Mouse (Mus musculus) hindbrain, embryonic 16.5 days (tissue): ENCODE results near the gene Lig4. TPM values are rescaled to one million over a fixed set of nuclear protein-coding genes. Genes with fewer than 3 reads are reported as not detected.
A peak's percentile ranks its signal among the peaks of the same experiment; 100 is the strongest.

Source experiments
- ATAC-seq: fragments of 200-750 bp; cut with Nextera tagmentation; 2 replicates; pipeline ENCODE4 v1.8.0; 2017; ENCODE audit warnings: moderate TSS enrichment, moderate library complexity
- H3K27ac ChIP-seq: fragments of 300-500 bp; sonication (generic); 2 replicates; pipeline ENCODE4 v1.5.1; 2014; ENCODE audit warnings: low read depth, mild to moderate bottlenecking, control low read depth, low read length, moderate library complexity
- H3K27me3 ChIP-seq: fragments of 300-500 bp; sonication (generic); replicated peaks from 2 replicates; pipeline ENCODE4 v1.6.1; 2014; ENCODE audit warnings: low read length; ENCODE audit not compliant: control insufficient read depth, insufficient read depth
- H3K36me3 ChIP-seq: fragments of 300-500 bp; sonication (generic); 2 replicates; pipeline ENCODE4 v1.6.1; 2014; ENCODE audit warnings: mild to moderate bottlenecking, low read length, moderate library complexity, mixed read lengths; ENCODE audit not compliant: control insufficient read depth, insufficient read depth
- H3K4me1 ChIP-seq: fragments of 300-500 bp; sonication (generic); 2 replicates; pipeline ENCODE4 v1.6.1; 2014; ENCODE audit warnings: low read depth, low read length; ENCODE audit not compliant: control insufficient read depth, insufficient read depth
- H3K4me2 ChIP-seq: fragments of 300-500 bp; sonication (generic); 2 replicates; pipeline ENCODE4 v1.6.1; 2014; ENCODE audit warnings: mild to moderate bottlenecking, low read length, control low read depth, moderate library complexity
- H3K4me3 ChIP-seq: fragments of 300-500 bp; sonication (generic); 2 replicates; pipeline ENCODE4 v1.5.1; 2014; ENCODE audit warnings: mild to moderate bottlenecking, low read length, control low read depth, moderate library complexity
- H3K9ac ChIP-seq: fragments of 300-500 bp; sonication (generic); 2 replicates; pipeline ENCODE4 v1.6.1; 2014; ENCODE audit warnings: low read depth, mild to moderate bottlenecking, control low read depth, low read length, moderate library complexity
- H3K9me3 ChIP-seq: fragments of 300-500 bp; sonication (generic); 2 replicates; pipeline ENCODE4 v1.6.1; 2014; ENCODE audit warnings: mild to moderate bottlenecking, low read length, moderate library complexity; ENCODE audit not compliant: control insufficient read depth
- WGBS: fragments of 180-500 bp; shearing (Covaris S2); extraction: QIAGEN DNeasy Blood & Tissue Kit; methylation state at CpG from one replicate; pipeline ENCODE4 v1.1.7; 2014; 5-methylcytosine and 5-hydroxymethylcytosine counted together
- polyA plus RNA-seq: library from polyadenylated mRNA; unstranded; fragments of >200 nt; fragmentation: Nextera tagmentation; extraction: Ambion mirVana; gene quantifications from 2 replicates; pipeline ENCODE4 v1.2.1, GENCODE M21; 2015

The Lig4 gene
- 10.3 and 12.0 TPM in 2 replicates for polyA plus RNA-seq

GRCm38 (mm10) chr8:9977573-9978314 lies at the start of gene Lig4, which contains the start of gene Abhd13:
Lig4 (minus strand) TSS chr8:9977686.
Abhd13 (plus strand) TSS chr8:9977707.
- peak; percentile 74 for ATAC-seq
- H3K4me3 ChIP-seq, result peak within 1 kb of the TSS; percentile 93
- peaks cover 4% of the 10 kb centered on the region for H3K36me3 ChIP-seq
- peak within 1 kb of the TSS; percentile 80 for H3K27ac ChIP-seq
- H3K27me3 ChIP-seq, result no peaks in the 10 kb centered on the region
- H3K4me1 ChIP-seq, result peaks cover 32% of the 10 kb centered on the region
- peak within 1 kb of the TSS; percentile 64 for H3K4me2 ChIP-seq
- peak within 1 kb of the TSS; percentile 91 for H3K9ac ChIP-seq
- H3K9me3 ChIP-seq, result no peaks in the 10 kb centered on the region
- under 1% methylated on average over 61 of the region's 68 CpGs for WGBS

- Histone ChIP-seq H3K27me3 (no peaks in the 10 kb centered on the region), H3K27ac (no peak overlapping the region), H3K9ac (no peak overlapping the region), H3K4me2 (no peak overlapping the region), H3K4me1 (no peaks in the 10 kb centered on the region), H3K4me3 (no peak overlapping the region), H3K36me3 (no peaks in the 10 kb centered on the region), H3K9me3 (no peaks in the 10 kb centered on the region)
- WGBS, result 56% methylated on average over 3 of the region's 3 CpGs
- ATAC-seq, result no peak
Measured at GRCm38 (mm10) chr8:10017231-10017630, 39.7 kb upstream of the Lig4 start.

GRCm38 (mm10) chr8:10016252-10016651 lies 38.8 kb upstream of the Lig4 start:
- H3K9ac ChIP-seq, result no peak overlapping the region
- H3K4me1 ChIP-seq, result no peaks in the 10 kb centered on the region
- no peaks in the 10 kb centered on the region for H3K9me3 ChIP-seq
- ATAC-seq, result no peak
- no peak overlapping the region for H3K27ac ChIP-seq
- WGBS, result 64% methylated on average over 1 of the region's 1 CpGs
- no peak overlapping the region for H3K4me2 ChIP-seq
- no peaks in the 10 kb centered on the region for H3K27me3 ChIP-seq
- no peaks in the 10 kb centered on the region for H3K36me3 ChIP-seq
- no peak overlapping the region for H3K4me3 ChIP-seq

GRCm38 (mm10) chr8:10007660-10008028 lies 30.2 kb upstream of the Lig4 start:
- no peak overlapping the region for H3K27ac ChIP-seq
- ATAC-seq, result no peak
- 44% methylated on average over 6 of the region's 6 CpGs for WGBS
- no peaks in the 10 kb centered on the region for H3K9me3 ChIP-seq
- H3K4me1 ChIP-seq, result peaks cover 7% of the 10 kb centered on the region
- H3K36me3 ChIP-seq, result no peaks in the 10 kb centered on the region
- H3K4me3 ChIP-seq, result peak overlapping the region; percentile 42
- no peaks in the 10 kb centered on the region for H3K27me3 ChIP-seq
- peak overlapping the region; percentile 60; the same call in 1 of the 2 replicates for H3K9ac ChIP-seq
- H3K4me2 ChIP-seq, result peak overlapping the region; percentile 73

- Histone ChIP-seq H3K4me1 (peaks cover 7% of the 10 kb centered on the region), H3K27ac (no peak overlapping the region), H3K4me2 (peak overlapping the region; percentile 73), H3K36me3 (no peaks in the 10 kb centered on the region), H3K4me3 (peak overlapping the region; percentile 42), H3K9me3 (no peaks in the 10 kb centered on the region), H3K9ac (peak overlapping the region; percentile 60), H3K27me3 (no peaks in the 10 kb centered on the region)
- peak; percentile 78 for ATAC-seq
- 3% methylated on average over 29 of the region's 29 CpGs for WGBS
Measured at GRCm38 (mm10) chr8:10006986-10007659, 29.6 kb upstream of the Lig4 start.

- ATAC-seq, result no peak
- no peak within 1 kb of the TSS for H3K27ac ChIP-seq
Measured at GRCm38 (mm10) chr8:10006156-10006985, 28.9 kb upstream of the Lig4 start, which contains the start of gene Tnfsf13b. Tnfsf13b (plus strand) TSS chr8:10006467.

GRCm38 (mm10) chr8:10004115-10004514 lies 26.6 kb upstream of the Lig4 start:
- Histone ChIP-seq H3K4me1 (peaks cover 7% of the 10 kb centered on the region), H3K4me3 (no peak overlapping the region), H3K36me3 (no peaks in the 10 kb centered on the region)

More at GRCm38 (mm10) chr8:10006156-10006985, 28.9 kb upstream of the Lig4 start, which contains the start of gene Tnfsf13b:
- Histone ChIP-seq H3K9ac (peak within 1 kb of the TSS; percentile 60), H3K9me3 (no peaks in the 10 kb centered on the region), H3K4me3 (peak within 1 kb of the TSS; percentile 42), H3K27me3 (no peaks in the 10 kb centered on the region), H3K4me2 (peak within 1 kb of the TSS; percentile 73), H3K4me1 (peaks cover 7% of the 10 kb centered on the region), H3K36me3 (no peaks in the 10 kb centered on the region)
- 76% methylated on average over 16 of the region's 16 CpGs for WGBS

GRCm38 (mm10) chr8:9980188-9980587 lies 2.7 kb upstream of the Lig4 start:
- Histone ChIP-seq H3K4me1 (peaks cover 29% of the 10 kb centered on the region), H3K27me3 (no peaks in the 10 kb centered on the region), H3K4me3 (no peak overlapping the region), H3K4me2 (no peak overlapping the region), H3K9me3 (no peaks in the 10 kb centered on the region), H3K9ac (no peak overlapping the region), H3K36me3 (no peaks in the 10 kb centered on the region), H3K27ac (no peak overlapping the region)
- ATAC-seq, result no peak

More at GRCm38 (mm10) chr8:10004115-10004514, 26.6 kb upstream of the Lig4 start:
- no peak for ATAC-seq
- Histone ChIP-seq H3K9ac (no peak overlapping the region), H3K27me3 (no peaks in the 10 kb centered on the region), H3K27ac (no peak overlapping the region), H3K9me3 (no peaks in the 10 kb centered on the region), H3K4me2 (no peak overlapping the region)
- 72% methylated on average over 7 of the region's 7 CpGs for WGBS
